Mouse (Mus musculus): Measurements from ENCODE around the gene Zer1.

The Zer1 gene

DNA sequence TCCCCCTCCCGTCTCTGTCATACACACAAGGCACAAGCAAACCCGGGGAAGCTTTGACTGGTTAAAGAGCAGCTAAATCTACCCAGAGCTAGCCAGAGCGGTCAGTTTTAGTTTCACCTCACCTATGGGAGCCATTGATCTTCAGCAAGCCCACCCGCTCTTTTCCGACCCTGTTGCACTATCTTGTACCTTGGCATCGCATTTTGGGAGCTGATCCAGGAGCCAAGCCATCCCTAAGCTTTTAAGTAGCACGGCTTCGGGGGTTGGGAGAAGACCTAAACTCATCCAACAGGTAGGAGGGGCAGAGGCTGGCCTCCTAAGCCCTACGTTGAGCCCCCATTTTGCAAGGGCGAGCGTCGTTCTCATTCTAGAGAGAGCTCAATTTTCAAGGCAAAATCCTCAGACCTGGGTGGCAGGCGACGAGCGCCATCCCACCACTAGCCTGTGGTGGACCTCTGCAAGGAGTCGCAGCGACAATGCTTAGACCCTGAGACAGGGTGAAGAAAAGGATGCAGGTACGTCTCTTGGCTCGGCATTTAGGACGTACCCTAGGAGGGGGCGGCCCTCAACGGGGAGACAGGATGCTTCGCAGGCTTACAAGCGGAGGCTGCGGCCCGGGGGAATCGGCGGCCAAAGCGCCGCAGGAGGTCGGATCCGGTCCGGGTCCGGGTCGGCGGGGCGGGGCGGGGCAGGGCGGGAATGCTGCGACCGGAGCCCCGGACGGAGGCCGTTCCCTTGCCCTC is 485 bp downstream of the Zer1 start:
- DNase-seq = peak; percentile 45

DNA sequence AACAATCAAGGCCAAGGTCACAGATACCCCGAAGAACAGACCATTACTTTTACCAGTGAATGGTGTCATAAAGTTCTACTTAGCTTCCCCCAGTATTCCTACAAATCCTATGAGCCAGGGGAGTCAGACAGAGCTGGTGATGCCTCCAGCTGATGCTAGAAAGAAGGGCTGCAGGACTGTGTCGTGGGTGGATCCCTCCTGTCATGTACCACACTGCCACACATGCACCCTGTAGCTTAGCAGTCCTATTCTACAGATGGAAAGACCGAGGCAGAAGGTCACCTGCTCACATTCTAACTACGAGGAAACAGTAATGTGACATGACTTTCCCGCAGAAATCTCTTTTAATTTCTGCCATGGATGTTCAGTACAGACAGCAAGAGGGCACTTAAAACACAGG is 1.6 kb downstream of the Zer1 start:
- DNase-seq = no peak

DNA sequence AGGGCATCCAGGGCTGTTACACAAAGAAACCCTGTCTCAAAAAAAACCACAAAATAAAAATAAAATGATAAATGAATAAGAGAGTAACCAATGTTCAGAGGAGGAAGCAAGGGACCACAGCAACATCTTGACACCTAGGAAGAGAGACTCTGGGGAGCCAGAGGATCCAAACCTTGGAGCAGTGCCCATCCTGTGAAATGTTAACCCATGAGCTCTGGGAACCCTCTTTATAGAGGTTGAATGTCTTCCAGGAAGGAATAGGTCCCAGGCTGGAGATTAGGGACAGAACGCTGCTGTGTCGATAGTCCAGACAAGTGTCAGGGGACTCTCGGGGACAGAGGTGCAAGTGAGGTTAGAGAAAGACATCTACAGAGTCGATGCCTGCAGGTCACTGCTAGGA is 4.1 kb downstream of the Zer1 start:
- DNase-seq = no peak

DNA sequence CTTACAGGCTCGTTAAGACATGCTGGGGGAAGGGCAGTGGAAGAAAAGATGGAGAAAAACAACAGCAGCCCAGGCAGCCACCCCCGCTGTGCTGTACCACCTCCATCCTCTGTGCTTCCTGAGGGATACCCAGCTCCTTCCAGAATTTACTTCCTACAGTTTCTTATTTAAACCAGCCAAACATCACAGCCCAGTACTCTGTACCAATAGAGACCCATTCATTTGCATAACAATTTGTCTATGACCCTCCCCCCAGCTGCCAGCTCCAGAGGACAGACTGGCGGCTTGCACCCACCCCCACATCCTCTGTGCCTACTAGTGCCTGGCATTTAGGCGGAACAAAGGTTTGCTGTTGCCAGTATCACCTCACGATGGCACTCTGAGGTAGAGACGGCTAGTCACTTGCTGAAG is 4.7 kb downstream of the Zer1 start:
- no peak for DNase-seq

DNA sequence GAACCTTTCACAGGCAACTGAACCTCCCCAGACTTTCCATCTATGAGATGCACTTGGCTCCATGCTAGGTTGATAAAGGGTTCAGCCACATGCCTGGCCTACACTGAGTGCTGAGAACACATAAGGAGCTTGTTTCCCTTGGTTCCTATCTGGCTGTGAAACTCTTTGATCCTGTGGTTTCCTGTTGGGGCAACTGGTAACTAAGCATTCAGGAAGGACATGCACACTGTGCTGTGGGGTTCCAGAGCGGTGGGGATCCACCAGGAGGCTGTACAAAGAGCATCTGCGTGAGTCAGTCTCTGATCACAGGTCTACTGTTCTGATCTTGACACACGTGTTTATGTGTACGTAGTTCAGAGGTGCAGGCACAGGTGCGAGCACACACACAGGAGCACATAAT is 11.8 kb downstream of the Zer1 start:
- DNase-seq = no peak

DNA sequence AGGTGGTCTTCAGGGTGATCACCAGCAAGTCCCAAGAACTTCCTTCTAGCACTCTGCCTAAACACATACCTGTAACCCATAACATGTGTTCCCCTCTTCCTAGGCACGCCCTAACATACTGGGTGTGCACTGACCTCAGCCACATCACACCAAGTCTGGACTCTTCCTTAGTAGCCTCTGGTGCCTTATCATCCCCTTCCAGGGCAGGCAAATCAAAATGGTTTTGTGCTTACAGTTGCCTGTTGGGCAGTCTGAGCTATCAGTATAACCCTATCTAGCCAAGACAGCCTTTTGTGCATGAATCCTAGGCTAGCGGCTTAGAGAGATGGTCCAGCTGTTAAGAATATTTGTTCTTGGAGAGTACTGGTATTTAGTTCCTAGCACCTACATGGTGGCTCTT is 12.9 kb downstream of the Zer1 start:
- DNase-seq = no peak

DNA sequence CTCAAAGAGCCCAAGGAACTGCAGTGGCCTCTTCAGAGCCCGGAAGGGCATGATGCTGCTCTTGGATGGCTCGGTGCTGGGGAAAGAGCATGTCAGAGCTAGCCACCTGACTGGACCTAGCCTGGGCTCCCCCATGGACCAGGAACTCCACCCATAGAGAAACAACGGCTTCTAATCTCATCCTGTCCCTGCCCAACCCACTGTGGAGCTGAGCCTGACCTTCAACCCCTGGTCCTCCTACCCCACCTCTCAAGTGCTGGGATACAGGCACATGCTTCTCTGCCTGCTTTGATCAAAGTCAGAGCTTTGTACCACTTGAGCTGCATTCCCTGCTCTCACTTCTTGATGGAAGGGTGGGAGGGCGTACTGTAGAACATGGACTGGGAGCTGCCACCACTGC is 16.1 kb downstream of the Zer1 start:
- no peak for DNase-seq

DNA sequence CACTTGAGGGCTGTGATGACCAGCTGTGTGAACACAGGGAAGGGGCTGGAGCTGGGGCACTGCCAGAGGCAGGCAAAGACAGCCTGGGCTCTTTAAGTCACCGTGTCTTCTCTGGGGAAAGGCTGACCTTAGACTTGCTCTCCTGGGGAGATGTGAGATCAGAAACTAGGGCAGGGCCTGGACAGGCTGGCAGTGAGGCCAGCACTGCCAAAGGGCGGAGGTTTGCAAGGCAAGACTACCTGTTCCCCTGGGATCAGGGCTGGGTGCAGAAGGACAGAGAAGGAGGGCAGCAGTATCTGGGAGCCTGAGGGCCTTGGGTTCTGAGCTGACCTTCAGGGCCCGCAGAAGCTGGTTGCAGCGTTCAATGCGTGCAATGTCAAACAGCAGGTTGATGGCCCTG is 16.7 kb downstream of the Zer1 start:
- no peak for DNase-seq

DNA sequence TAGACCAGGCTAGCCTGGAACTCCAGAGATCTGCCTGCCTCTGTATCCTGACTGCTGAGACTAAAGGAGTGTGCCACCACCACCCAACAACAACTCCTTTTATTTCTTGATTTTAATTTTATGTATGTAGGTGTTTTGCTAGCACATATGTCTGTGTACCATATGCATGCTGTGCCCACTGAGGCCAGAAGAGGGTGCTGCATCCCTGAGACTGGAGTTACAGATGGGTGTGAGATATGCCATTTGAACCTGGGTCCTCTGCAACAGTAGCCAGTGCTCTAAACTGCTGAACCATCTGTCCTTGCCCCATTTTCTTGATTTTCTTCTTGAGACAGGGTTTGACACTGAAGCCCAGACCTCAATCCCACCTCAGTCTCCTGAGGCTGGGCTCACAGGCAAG is 18.0 kb downstream of the Zer1 start:
- no peak for DNase-seq

DNA sequence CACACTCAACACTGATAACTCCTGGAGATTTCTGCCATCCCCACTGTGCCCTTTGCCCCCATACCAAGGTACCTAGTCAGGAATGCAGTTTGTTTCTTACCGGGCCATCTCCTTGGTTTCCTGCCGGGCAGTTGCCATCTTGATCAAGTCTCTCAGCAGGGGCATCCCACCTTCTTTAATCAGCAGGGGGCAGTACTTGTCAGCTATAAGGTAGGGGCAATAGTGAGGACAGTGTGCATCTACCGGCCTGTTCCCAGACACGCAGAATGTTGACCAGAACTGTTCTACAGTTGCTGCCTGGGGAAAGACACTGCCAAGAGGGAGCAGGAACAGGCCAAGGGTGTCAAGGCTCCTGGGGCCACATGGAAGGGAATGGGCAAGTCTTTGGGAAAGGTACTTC is 24.2 kb downstream of the Zer1 start:
- DNase-seq = no peak

DNA sequence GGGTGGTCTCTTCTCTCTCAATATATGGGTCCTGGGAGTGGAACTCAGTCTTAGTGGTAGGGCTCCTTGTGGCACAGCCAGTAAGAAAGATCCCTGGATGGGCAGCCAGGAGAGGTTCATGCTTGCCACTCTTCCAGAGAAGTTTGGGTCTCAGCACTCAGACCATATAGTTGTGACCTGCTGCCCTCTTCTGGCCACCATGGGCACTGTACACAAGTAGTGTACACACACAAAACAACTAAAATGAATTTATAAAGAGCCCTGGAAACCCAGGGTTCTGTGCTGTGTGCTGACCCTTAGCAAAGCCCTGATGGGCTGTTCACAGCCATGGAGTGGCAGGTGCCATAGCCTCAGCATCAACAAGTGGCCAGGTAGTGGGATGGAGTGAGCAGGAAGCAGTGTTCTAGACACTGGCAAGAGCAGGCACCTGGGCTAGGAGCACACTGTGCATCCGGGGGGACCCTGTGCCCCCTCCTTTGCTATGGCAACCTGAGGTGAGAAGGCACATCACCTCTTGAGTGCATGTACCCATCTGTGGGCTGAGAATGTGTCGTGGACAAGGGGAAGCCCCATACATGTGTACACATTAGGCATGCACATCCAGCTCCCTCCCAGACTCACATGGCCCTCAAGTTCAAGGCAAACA is 28.4 kb downstream of the Zer1 start:
- no peak for DNase-seq

DNA sequence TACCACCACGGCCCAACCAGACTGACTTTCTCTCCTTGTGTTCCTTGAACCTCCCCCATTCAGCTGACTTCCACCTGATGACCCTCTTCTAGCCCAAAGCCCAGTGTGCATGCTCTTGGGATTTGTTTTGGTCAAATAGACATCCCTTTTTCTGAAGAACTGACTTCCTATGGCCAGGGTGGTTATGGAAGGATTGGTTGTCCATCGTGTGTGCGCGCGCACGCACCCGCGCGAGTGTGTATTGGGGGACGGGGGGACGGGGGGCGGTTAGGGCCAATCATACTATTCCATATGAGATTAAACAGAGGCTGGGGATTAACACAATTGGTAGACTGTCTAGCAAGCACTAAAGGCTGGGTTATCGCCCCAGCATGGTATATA is 30.2 kb downstream of the Zer1 start:
- no peak for DNase-seq

DNA sequence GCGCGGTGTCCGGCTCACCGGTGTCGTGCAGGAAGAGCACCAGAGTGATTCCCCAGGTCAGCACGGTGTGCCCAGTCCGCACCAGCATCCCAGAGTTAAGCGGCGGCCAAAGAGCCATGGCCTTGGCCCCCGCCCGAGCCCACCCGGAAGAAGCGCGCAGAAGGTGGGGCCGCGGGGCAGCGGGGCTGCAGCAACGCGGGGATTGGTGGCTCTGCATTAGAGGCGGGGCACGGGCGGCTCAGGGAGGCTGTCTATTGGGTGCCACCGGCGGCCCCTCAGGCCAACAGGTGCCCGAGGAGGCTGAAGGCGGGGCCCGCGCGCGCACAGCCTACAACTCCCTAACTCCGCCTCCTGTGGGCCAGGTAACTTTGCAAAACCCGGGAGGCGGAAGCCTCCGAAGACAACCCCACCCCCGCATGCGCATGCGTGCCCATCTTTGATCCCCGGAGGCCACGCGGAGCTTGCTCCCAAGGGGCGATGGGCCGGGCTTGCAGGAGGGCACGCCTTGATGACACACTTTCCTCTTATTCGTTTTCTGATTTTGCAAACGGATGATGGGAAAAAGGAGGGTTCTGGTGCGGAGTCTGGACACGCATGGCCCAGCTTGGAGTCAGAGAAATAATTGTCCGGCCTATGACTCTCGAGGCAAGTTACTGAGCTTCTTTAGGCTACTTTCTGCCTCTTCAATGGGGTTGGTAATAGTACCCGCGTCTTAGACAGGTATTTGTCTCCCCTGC is 30.7 kb downstream of the Zer1 start, which contains the start of gene Zdhhc12:
Gene Zdhhc12, minus strand, starts transcription at position 178 of the 737 bp plus-strand sequence.
- DNase-seq = peak; percentile 91

DNA sequence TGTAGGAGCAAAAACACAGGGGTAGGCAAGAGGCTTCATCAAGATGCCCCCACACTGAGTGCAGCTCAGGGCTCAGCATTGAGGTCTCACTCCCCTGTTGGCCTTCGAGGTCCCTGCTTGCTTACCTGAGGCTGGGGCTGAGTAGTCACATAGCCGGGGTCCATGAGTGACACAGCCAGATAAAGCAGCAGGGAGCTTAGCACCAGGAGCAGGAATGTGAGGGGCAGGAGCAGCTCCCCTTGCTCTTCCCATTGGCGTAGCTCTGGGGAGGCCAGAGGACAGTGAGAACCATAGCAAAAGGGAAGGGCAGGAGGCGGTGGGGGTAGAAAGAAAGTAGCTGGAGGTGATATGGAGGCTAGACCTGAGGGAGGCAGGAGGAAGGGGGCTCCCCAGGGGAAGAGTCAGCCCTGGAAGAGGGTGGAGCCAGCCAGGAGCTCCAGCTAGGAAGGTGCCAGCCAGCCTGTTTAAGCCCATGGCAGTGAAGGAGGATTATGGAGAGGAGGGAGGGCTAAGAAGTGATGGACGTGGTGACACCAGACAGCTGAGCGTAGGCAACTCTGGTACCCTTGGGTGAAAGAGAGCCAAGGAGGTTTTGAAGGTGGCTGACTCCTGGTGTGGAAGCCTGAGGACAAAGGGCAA is 32.0 kb downstream of the Zer1 start:
- no peak for DNase-seq

DNA sequence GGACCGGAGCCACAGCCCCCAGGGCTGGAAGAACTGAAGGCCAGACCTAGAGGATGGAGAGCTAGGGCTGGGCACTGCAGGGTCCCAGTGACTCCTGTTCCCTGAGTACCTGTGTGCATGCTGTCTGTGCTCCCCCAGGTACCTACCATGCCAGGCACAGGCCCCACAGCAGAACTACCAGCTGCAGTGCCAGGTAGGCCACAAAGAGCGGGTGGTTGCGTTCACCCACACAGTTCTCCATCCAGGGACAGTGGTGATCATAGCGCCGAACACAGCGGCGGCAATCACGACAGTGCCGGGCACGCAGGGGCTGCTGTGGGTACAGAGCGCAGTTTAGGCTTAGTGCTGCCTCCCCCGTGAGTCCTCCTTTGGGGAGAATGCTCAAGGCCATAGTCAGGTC is 32.9 kb downstream of the Zer1 start:
- DNase-seq = no peak

DNA sequence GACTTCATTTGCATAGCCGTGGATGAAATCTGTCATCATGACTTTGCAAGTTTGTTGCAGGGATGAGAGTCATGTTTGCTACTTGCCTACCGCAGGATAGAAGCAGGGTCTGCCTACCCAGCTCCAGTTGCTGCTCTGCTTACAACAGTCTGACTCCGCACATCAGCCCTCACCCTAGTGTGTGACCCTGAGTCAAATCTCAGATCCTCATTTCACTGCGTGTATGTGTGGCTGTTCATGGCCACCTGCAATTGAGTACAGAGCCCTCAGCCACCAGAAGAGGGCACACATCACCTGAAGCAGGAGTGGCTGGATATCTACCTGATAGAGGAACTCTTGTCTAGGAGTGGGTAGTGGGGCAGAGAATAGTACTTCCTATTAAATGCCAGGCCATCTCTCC is 37.1 kb downstream of the Zer1 start:
- DNase-seq = no peak

DNA sequence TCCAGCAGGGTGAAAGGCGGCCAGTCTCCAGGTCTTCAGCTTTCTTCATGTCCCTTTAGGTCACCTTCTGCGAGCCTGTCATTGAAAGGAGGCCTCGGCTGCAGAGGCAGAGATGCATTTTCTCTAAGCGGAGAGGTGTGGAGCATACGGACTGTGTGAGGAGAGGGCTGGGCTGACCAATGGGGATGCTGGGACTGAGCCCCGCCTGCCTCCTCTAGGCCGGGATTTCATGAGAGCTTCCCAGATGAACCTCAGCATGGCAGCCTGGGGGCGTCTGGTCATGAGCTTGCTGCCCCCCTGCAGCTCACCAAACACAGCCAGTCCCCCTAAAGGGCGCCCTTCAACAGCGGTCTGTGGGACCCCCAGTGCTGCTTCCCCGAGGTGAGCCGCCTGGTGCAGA is 39.8 kb downstream of the Zer1 start:
- DNase-seq = no peak

DNA sequence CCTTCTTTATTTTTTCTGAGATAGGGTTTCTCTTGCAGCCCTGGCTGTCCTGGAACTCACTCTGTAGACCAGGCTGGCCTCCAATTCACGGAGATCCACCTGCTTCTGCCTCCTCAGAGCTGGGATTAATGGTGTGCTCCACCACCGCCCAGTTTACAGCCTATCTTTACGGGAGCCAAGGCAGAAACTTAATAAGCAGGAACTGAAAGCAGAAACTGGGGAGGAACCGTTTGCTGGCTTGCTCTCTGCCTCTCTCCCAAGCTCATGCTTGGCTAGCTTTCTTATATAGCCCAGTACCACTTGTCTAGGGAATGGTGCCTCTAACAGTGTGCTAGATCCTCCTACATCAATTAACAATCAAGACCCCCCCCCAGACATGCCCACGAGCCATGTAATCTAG is 40.3 kb downstream of the Zer1 start:
- no peak for DNase-seq

DNA sequence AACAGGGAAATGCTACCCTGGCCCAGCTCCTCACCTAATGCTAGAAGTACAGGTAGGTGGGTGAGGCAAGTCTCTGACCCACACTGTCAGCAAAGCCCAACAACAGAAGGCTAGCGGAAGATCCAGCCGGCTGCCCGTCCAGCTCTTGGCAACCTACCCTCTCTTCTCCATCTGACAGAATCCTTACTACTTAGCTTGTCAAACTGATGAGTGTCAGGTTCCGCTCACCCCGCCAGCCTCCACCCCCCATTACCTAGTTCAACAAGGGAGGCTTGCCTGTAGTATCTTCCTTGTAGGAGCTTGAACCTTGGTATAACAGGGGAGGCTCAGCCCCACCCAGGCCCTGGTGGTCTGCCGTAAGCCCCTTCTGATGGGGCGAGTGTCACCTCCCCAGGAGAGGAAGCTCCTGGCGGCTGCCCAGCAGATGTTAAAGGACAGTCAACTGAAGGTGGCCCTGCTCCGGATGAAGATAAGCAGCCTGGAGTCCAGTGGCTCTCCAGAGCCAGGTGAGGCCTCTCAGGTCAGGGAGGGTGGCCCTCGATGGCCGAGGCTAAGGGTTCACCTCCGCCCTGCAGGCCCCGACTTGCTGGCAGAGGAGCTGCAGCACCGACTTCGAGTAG is 44.1 kb downstream of the Zer1 start:
- no peak for DNase-seq

DNA sequence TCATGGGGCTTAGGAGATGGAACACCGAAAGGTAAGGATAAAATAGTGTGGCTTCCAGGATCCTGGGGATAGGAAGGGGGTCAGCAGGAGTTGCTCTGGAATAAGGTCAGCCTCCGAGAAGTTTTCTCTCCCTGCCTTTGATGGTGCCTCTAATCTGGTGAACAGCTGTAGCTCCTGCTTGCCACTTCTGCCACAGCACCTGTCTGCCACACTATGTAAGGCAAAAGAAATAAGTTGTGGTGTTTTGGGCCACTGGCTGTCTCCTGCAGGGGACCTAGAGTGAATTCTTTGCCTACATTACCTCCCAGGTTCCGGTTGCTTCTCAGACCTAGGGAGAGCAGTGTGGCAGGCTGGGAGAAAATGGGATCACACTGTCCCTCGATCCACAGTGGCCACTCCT is 45.6 kb downstream of the Zer1 start:
- DNase-seq = no peak

DNA sequence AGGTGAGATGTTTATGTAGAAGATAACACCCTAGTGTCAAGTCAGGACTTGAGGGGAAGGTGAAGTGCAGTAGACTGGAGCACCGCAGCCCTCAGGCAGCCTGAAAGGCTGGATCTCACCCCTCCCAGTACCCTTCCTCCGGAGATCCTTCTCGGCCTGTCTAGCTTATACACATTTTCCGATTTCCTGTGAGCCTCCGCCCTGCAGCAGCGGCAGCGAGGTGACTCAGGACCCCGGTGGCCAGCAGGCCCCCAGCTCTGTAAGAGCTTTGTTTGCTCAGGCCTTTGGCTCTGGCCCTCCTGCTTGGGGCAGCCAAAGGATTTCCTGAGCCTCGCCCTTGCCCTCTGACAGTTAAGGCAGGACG is 46.1 kb downstream of the Zer1 start:
- no peak for DNase-seq

DNA sequence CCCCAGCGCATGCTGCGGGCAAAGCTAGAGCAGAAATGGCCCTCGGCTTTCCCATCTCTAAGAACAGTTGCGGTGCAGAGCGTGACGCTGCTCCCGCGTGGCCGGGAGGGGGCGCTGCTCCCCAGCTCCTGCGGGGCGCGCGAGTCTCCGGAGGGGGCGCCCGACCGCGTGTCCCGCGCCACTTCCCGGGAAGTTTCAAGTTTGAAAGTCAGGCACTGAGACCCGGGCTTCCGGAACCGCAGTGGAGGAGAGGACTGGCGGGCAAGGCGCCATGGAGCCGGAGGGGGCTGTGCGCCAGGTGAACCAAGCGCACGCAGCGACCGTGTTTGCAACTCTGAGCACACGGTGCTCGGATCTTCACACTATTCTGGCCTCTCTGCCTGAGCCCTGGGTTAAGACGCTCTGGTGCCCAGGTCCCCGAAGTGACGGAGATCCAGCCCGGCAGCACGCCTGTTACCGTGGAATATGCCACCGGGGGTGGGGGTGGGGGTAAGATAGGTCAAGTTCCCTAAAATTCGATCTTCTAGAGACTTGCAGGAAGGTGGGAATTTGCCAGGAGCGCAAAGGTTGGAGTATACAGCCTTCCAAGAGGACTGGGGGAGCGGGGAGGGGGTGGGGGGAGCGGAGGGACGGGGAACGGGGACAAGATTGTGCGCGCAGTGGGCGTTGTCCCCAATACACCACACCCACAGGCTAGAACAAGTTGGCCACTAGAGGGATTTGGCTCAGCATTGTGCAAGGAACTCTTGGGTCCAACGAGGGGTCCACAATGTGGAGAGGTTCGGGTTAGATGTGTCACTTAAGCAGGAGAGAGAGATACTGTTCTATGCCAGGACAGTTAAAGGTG is 46.7 kb downstream of the Zer1 start, which contains the start of gene Pkn3:
Gene Pkn3, plus strand, starts transcription at position 183 of the 847 bp plus-strand sequence.
- DNase-seq = peak; percentile 71

All from cerebellum, adult 11 months (tissue).